Mouse (Mus musculus) ES-E14 (cell line): ENCODE results near the gene Dnm2.

ENCODE experiments used
- CHD2 ChIP-seq: IDR thresholded peaks from 2 replicates; pipeline ENCODE4 v1.6.1; 2014; ENCODE audit warnings: mild to moderate bottlenecking, low read depth, low read length, inconsistent platforms
- MAFK ChIP-seq: IDR thresholded peaks from 2 replicates; pipeline ENCODE4 v1.6.1; 2014; ENCODE audit warnings: mild to moderate bottlenecking, low read depth, low read length, inconsistent platforms; ENCODE audit not compliant: insufficient read depth
- ZC3H11A ChIP-seq: IDR thresholded peaks from 2 replicates; pipeline ENCODE4 v1.6.1; 2012; ENCODE audit warnings: low read depth, mild to moderate bottlenecking, inconsistent platforms, low read length, borderline replicate concordance
- ZNF384 ChIP-seq: IDR thresholded peaks from 2 replicates; pipeline ENCODE4 v1.6.1; 2012; ENCODE audit warnings: low read depth, low read length, inconsistent platforms

- TF ChIP-seq CHD2: no peak
- no peak for TF ChIP-seq MAFK
- no peak for TF ChIP-seq ZC3H11A
- no peak for TF ChIP-seq ZNF384
Observed at GRCm38 (mm10) chr9:21439456-21439855, 14.7 kb downstream of the Dnm2 start.
